Mouse (Mus musculus) lung, embryonic 14.5 days (tissue): Measurements from ENCODE around the gene Nbas. TPM values are rescaled to one million over a fixed set of nuclear protein-coding genes. Genes with fewer than 3 reads are reported as not detected.

Source experiments
- ATAC-seq: fragments of 200-750 bp; cut with Nextera tagmentation; 2 replicates; pipeline ENCODE4 v1.8.0; 2017; ENCODE audit warnings: mild to moderate bottlenecking, moderate TSS enrichment, moderate library complexity; ENCODE audit not compliant: insufficient read depth
- DNase-seq: peaks from one replicate; pipeline ENCODE4 v3.0.0-alpha.2; 2015
- H3K27ac ChIP-seq: fragments of 300-500 bp; sonication (generic); 2 replicates; pipeline ENCODE4 v1.5.1; 2014; ENCODE audit warnings: low read depth, mild to moderate bottlenecking, moderate library complexity
- H3K27me3 ChIP-seq: fragments of 300-500 bp; sonication (generic); 2 replicates; pipeline ENCODE4 v1.6.1; 2014; ENCODE audit warnings: low read length, control low read depth; ENCODE audit not compliant: insufficient read depth
- H3K36me3 ChIP-seq: fragments of 300-500 bp; sonication (generic); 2 replicates; pipeline ENCODE4 v1.6.1; 2014; ENCODE audit warnings: control low read depth; ENCODE audit not compliant: insufficient read depth
- H3K4me1 ChIP-seq: fragments of 300-500 bp; sonication (generic); 2 replicates; pipeline ENCODE4 v1.6.1; 2014; ENCODE audit warnings: antibody characterized with exemption, control low read depth; ENCODE audit not compliant: insufficient read depth
- H3K4me2 ChIP-seq: fragments of 300-500 bp; sonication (generic); 2 replicates; pipeline ENCODE4 v1.6.1; 2014; ENCODE audit warnings: mild to moderate bottlenecking
- H3K4me3 ChIP-seq: fragments of 300-500 bp; sonication (generic); 2 replicates; pipeline ENCODE4 v1.5.1; 2014; ENCODE audit warnings: low read depth, low read length
- H3K9ac ChIP-seq: fragments of 300-500 bp; sonication (generic); 2 replicates; pipeline ENCODE4 v1.6.1; 2014
- H3K9me3 ChIP-seq: fragments of 300-500 bp; sonication (generic); 2 replicates; pipeline ENCODE4 v1.6.1; 2016; ENCODE audit warnings: low read depth, low read length, control low read depth
- CTCF ChIP-seq: IDR thresholded peaks from 2 replicates; pipeline ENCODE4 v1.5.1; 2016; ENCODE audit warnings: antibody characterized with exemption, low read depth
- WGBS: fragments of 180-500 bp; shearing (Covaris S2); extraction: QIAGEN DNeasy Blood & Tissue Kit; methylation state at CpG from one replicate; pipeline ENCODE4 v1.1.7; 2014; 5-methylcytosine and 5-hydroxymethylcytosine counted together
- polyA plus RNA-seq: library from polyadenylated mRNA; unstranded; fragments of >200 nt; fragmentation: Nextera tagmentation; extraction: Ambion mirVana; gene quantifications from 2 replicates; pipeline ENCODE4 v1.2.1, GENCODE M21; 2014

The Nbas gene
- polyA plus RNA-seq, 1 experiment from 2014 or later: 19.1 TPM

- H3K9me3 ChIP-seq: no peaks in the 10 kb centered on the region
- no peak for TF ChIP-seq CTCF
- no peak overlapping the region for H3K4me3 ChIP-seq
- no peaks in the 10 kb centered on the region for H3K27me3 ChIP-seq
- 74% methylated on average over 15 of the region's 15 CpGs for WGBS
- ATAC-seq (no peak), DNase-seq (no peak)
- H3K9ac ChIP-seq: no peak overlapping the region
- H3K4me2 ChIP-seq: no peak overlapping the region
- no peaks in the 10 kb centered on the region for H3K36me3 ChIP-seq
- H3K4me1 ChIP-seq: no peaks in the 10 kb centered on the region
- no peak overlapping the region for H3K27ac ChIP-seq
Observed at GRCm38 (mm10) chr12:13622150-13622822, 353.4 kb downstream of the Nbas start.

GRCm38 (mm10) chr12:13626803-13627706 lies 358.1 kb downstream of the Nbas start:
- WGBS: 56% methylated on average over 12 of the region's 12 CpGs
- no peaks in the 10 kb centered on the region for H3K9me3 ChIP-seq
- DNase-seq: peak; percentile 34
- peak; percentile 60 for TF ChIP-seq CTCF
- no peak overlapping the region for H3K4me2 ChIP-seq
- H3K27ac ChIP-seq: no peak overlapping the region
- H3K4me1 ChIP-seq: no peaks in the 10 kb centered on the region
- H3K9ac ChIP-seq: no peak overlapping the region
- ATAC-seq: no peak
- H3K36me3 ChIP-seq: no peaks in the 10 kb centered on the region
- H3K4me3 ChIP-seq: no peak overlapping the region
- no peaks in the 10 kb centered on the region for H3K27me3 ChIP-seq

Other genes with a start within 250 kb of the Nbas start
- gene Ddx1, start 19.9 kb upstream of the Nbas start, polyA plus RNA-seq: 163 and 174 TPM in 2 replicates